Comparison of ENCODE assay signal across 24 mouse cellular contexts in the genomic region with DNA sequence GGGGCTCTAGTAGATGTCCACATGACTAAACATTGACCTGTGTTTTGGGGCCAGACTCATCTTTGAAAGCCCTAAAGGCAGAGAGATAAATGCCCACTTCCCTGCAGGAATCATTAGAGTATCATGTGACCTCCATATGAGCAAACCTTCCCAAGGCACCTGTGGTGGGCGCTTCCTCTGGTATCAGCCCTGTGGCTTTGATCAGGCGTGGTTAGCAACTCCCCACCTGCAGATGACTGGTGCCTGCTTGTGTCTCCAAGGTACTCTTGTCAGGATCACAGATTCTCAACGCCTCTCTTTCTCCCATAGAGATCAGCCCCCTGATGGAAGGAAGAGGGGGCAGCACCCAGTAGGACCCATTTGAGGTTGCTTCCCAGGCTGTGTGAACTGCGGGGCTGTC. TPM values are rescaled to one million over a fixed set of nuclear protein-coding genes. Genes with fewer than 3 reads are reported as not detected.
DNase-seq lines count a peak whose midpoint lies in the region; TF ChIP-seq lines count a peak whose summit lies in the region.
"Had no signal": no experiment of that assay in that cellular context is flagged by ENCODE, and none has a peak within 500 bp of the region (broad histone marks: within the 10 kb centered on the region; RNA-seq: fewer than 3 reads in every experiment).

No protein-coding gene starts in this region.

- peak; percentile 60 for DNase-seq in thymus, adult 2 months
- peak; percentile 54 to 59 for DNase-seq in thymus, postnatal 10 days (ENCODE audit: low spot score in 2 of 2)
- DNase-seq in thymus, postnatal 25 days: peak; percentile 63
- peak; percentile 66 for DNase-seq in thymus, postnatal 4 days
- DNase-seq in kidney, adult 8-10 months: no peak
- DNase-seq in gastrocnemius, postnatal 4 days (ENCODE audit: low spot score in 2 of 2): no peak
- DNase-seq in kidney, postnatal 36 days: no peak
- DNase-seq in kidney, adult 9 months: no peak
- DNase-seq: adrenal gland, adult 2 months; adrenal gland, postnatal 10 days; adrenal gland, postnatal 25 days; cerebellum, adult 11 months; cerebellum, adult 18-20 months; cerebellum, adult 8-10 months; cerebellum, adult 9-11 months; cerebellum, postnatal 14 days; cerebellum, postnatal 36 days; embryo, embryonic 11 days had no signal

- H3K4me1 ChIP-seq in thymus, adult 2 months (replicated peaks; ENCODE audit: control insufficient read depth, insufficient read depth, low read length): peaks cover 44% of the 10 kb centered on the region

- H3K27me3 ChIP-seq in thymus, adult 2 months (ENCODE audit: control insufficient read depth, insufficient read depth, low read length): no peaks in the 10 kb centered on the region

- TF ChIP-seq CTCF in thymus, adult 2 months (IDR thresholded peaks at IDR 0.05; ENCODE audit: borderline replicate concordance, control insufficient read depth, extremely low read depth, insufficient read depth, low read length, poor library complexity): no peak

- no peak for TF ChIP-seq POLR2A in thymus, adult 2 months (IDR thresholded peaks at IDR 0.05; ENCODE audit: control insufficient read depth, extremely low read depth, insufficient read depth, low read length, poor library complexity)

- 38% methylated on average over 4 of the region's 4 CpGs for WGBS in thymus, adult 2 months

- H3K4me3 ChIP-seq in thymus, adult 2 months (ENCODE audit: control insufficient read depth, insufficient read depth, low read length): no peak overlapping the region
- H3K4me3 ChIP-seq: embryonic facial prominence, embryonic 13.5 days; embryonic facial prominence, embryonic 15.5 days; erythroblast, embryonic 14.5 days; forebrain, embryonic 10.5 days; forebrain, embryonic 12.5 days had no signal

- no peak overlapping the region for H3K27ac ChIP-seq in thymus, adult 2 months (ENCODE audit: control insufficient read depth, insufficient read depth, low read length)
- H3K27ac ChIP-seq: embryonic facial prominence, embryonic 13.5 days; embryonic facial prominence, embryonic 15.5 days; forebrain, embryonic 10.5 days; forebrain, embryonic 12.5 days had no signal

- H3K36me3 ChIP-seq in thymus, adult 2 months (ENCODE audit: control insufficient read depth, insufficient read depth, low read length): no peaks in the 10 kb centered on the region
- H3K36me3 ChIP-seq: embryonic facial prominence, embryonic 13.5 days; embryonic facial prominence, embryonic 15.5 days; forebrain, embryonic 10.5 days; forebrain, embryonic 12.5 days had no signal

RNA-seq across cellular contexts. Expression of gene Slc37a1, which starts 13.4 kb away (rescaled TPM):
- 59.6 and 59.7 TPM in 2 replicates for polyA plus RNA-seq in thymus, adult 2 months (2012; rRNA removed)
- total RNA-seq in gastrocnemius, postnatal 4 days (2021): 1 to 10 TPM; 1.4 to 2.4 TPM

RNA-seq across cellular contexts. Expression of gene Rsph1, which starts 22.8 kb away (rescaled TPM):
- 0.29 and 0.51 TPM in 2 replicates for polyA plus RNA-seq in thymus, adult 2 months (2012; rRNA removed)
- total RNA-seq in gastrocnemius, postnatal 4 days (2021): 1 to 10 TPM; 1.8 to 2.1 TPM
- total RNA-seq: common myeloid progenitor, adult 5-6 weeks had no signal
- polyA plus RNA-seq: erythroblast, embryonic 14.5 days had no signal

Comparison
In these comparisons a context has a peak if more than half of its experiments do, and no peak if none do; other contexts are left out.
1. DNase-seq: peak in thymus, adult 2 months (single experiment), thymus, postnatal 10 days (2 of 2), thymus, postnatal 25 days (single experiment) and thymus, postnatal 4 days (single experiment); none in kidney, adult 8-10 months (0 of 2), gastrocnemius, postnatal 4 days (0 of 2), kidney, postnatal 36 days (0 of 2) and kidney, adult 9 months (single experiment).